Mouse (Mus musculus): Measurements from ENCODE around the gene Hivep3.

DNA sequence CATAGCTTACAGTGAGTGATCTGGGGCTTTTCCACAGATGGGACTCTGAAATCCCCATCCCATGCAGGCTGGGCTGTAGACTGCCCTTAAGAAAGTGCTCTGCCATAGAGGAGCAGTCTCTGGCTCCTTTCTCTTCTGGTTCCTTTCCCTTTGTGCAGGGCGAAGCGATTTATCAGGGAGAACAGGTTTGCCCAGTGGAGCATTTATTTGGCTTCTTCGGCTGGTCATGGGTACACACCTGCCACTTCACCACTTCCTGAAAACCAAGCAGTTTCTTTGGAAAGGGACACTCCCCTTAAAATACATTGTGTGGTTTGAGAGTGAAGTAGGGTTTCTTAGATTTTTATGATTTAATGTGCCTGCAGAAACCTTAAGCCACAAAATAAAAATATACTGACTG lies 110.7 kb downstream of the Hivep3 start:
- TF ChIP-seq EP300 (optimal IDR thresholded peaks at IDR 0.05) (no peak), CTCF (IDR thresholded peaks at IDR 0.05; ENCODE audit: low read depth) (no peak)
